Mouse (Mus musculus): ENCODE measurements at regions not wholly inside any gene's neighbourhood (a gene's known extent, or its start where the extent isn't known, plus 50 kb on each side); places are given as distances from the start of the nearest gene placed in this dataset.
"Not testable (repeated sequence)": the region's sequence is repeated elsewhere in the genome, so short reads cannot be mapped to it uniquely, and the experiment has no call there.

GRCm38 (mm10) chr13:25727504-25728095 lies 457.3 kb upstream of the Nrsn1 start:
- no peak for DNase-seq (ENCODE audit: low spot score)

- no peak for DNase-seq (ENCODE audit: low spot score)
Observed at GRCm38 (mm10) chr13:25722595-25723525, 452.6 kb upstream of the Nrsn1 start.

- no peak for DNase-seq (ENCODE audit: low spot score)
Observed at GRCm38 (mm10) chr13:25700965-25701364, 430.7 kb upstream of the Nrsn1 start.

GRCm38 (mm10) chr13:25695956-25696355 lies 425.7 kb upstream of the Nrsn1 start:
- DNase-seq (ENCODE audit: low spot score), result no peak

- DNase-seq (ENCODE audit: low spot score), result no peak
Observed at GRCm38 (mm10) chr13:25695017-25695604, 424.8 kb upstream of the Nrsn1 start.

GRCm38 (mm10) chr13:25678221-25678735 lies 408.0 kb upstream of the Nrsn1 start:
- no peak for DNase-seq (ENCODE audit: low spot score)

GRCm38 (mm10) chr13:25675208-25675607 lies 404.9 kb upstream of the Nrsn1 start:
- no peak for DNase-seq (ENCODE audit: low spot score)

- DNase-seq (ENCODE audit: low spot score), result no peak
Observed at GRCm38 (mm10) chr13:25666022-25666421, 395.7 kb upstream of the Nrsn1 start.

- DNase-seq (ENCODE audit: low spot score), result no peak
Observed at GRCm38 (mm10) chr13:25664963-25665606, 394.8 kb upstream of the Nrsn1 start.

GRCm38 (mm10) chr13:25648430-25648786 lies 378.1 kb upstream of the Nrsn1 start:
- DNase-seq (ENCODE audit: low spot score), result no peak

- DNase-seq (ENCODE audit: low spot score), result no peak
Observed at GRCm38 (mm10) chr13:25647711-25648429, 377.6 kb upstream of the Nrsn1 start.

GRCm38 (mm10) chr13:25639522-25640291 lies 369.4 kb upstream of the Nrsn1 start:
- peak; percentile 26 for DNase-seq (ENCODE audit: low spot score)

- peak; percentile 38 for DNase-seq (ENCODE audit: low spot score)
Observed at GRCm38 (mm10) chr13:25629466-25629865, 359.2 kb upstream of the Nrsn1 start.

- no peak for DNase-seq (ENCODE audit: low spot score)
Observed at GRCm38 (mm10) chr13:25617578-25617977, 347.3 kb upstream of the Nrsn1 start.

- DNase-seq (ENCODE audit: low spot score), result no peak
Observed at GRCm38 (mm10) chr13:25611986-25612385, 341.7 kb upstream of the Nrsn1 start.

- DNase-seq (ENCODE audit: low spot score), result no peak
Observed at GRCm38 (mm10) chr13:25609641-25610040, 339.3 kb upstream of the Nrsn1 start.

- DNase-seq (ENCODE audit: low spot score), result no peak
Observed at GRCm38 (mm10) chr13:25609241-25609640, 338.9 kb upstream of the Nrsn1 start.

- not testable (repeated sequence) for DNase-seq (ENCODE audit: low spot score)
Observed at GRCm38 (mm10) chr13:25601351-25601750, 331.0 kb upstream of the Nrsn1 start.

- DNase-seq (ENCODE audit: low spot score), result no peak
Observed at GRCm38 (mm10) chr13:25594629-25595028, 324.3 kb upstream of the Nrsn1 start.

GRCm38 (mm10) chr13:25570641-25571040 lies 300.3 kb upstream of the Nrsn1 start:
- no peak for DNase-seq (ENCODE audit: low spot score)

- DNase-seq (ENCODE audit: low spot score), result peak; percentile 31
Observed at GRCm38 (mm10) chr13:25562746-25563145, 292.4 kb upstream of the Nrsn1 start.
